Mouse (Mus musculus) A20 (cell line): Measurements from ENCODE around the gene Klhl42.

Source experiments
- DNase-seq: peaks from one replicate; pipeline ENCODE4 v3.0.0-alpha.2; 2011; ENCODE audit warnings: low read depth, low spot score

Klhl42 gene

DNA sequence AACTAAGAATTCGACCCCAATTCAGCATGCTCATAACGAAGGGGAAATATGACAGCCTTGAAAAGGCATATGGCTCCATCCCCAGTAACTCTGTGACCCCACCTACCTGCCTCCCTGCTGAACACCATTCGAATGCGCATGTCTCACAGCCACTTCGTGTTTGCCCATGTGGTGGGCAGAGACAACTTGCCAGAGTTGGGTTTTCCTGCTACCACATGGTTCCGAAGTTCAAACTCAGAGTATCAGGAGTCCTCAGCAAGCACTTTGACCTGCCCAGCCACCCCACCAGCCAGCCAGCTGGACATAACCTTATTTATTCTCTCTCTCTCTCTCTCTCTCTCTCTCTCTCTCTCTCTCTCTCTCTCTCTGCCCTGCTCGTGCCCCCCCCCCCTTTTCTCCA lies 3.4 kb upstream of the Klhl42 start:
- no peak for DNase-seq

DNA sequence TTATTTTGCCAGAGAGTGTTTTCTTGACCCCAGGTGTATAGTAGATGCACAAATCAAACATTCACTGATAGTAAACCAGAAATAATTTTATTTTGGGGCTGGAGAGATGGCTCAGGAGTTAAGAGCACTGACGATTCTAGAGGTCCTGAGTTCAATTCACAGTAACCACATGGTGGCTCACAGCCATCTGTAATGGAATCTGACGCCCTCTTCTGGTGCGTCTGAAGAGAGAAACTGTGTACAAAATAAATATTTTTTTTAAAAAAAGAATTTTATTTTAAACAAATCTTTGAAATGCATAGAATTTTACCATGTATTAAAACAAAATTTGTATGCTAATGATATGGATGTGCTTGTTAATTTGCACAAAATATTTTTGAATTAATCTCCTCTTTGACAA lies 2.7 kb upstream of the Klhl42 start:
- DNase-seq = no peak

DNA sequence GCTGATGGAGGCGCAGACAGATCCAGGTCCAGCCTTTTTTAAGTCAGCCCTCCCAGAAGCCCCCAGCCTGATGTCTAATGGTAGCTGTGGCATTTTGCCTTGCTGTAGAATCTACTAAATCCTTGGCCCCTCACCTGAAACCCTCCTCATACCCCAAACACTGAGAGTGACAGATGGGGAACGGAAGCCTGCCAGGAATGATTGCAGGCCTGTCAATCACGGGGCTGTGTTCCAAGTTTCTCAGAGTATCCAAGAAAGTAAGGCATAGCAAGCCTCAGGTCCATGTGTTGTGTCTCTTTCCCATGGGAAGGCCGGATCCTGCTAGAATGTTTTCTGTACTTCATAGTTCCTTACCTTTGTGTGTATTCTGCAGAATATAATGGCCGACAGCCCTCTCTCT lies 988 bp upstream of the Klhl42 start:
- DNase-seq = no peak

DNA sequence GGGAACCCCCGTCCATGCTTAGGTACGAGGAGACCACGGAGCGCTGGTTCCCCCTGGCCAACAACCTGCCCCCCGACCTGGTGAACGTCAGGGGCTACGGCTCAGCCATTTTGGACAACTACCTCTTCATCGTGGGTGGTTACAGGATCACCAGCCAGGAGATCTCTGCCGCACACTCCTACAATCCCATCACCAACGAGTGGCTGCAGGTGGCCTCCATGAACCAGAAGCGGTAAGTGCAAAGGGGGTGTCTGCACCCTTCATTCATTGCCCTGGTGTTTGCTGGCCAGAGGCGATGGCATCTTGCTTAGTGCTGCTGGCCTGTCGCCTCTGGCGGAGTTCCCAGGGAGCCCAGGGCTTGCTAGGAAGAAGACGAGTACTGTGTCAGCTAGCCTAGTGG lies 957 bp downstream of the Klhl42 start:
- no peak for DNase-seq

DNA sequence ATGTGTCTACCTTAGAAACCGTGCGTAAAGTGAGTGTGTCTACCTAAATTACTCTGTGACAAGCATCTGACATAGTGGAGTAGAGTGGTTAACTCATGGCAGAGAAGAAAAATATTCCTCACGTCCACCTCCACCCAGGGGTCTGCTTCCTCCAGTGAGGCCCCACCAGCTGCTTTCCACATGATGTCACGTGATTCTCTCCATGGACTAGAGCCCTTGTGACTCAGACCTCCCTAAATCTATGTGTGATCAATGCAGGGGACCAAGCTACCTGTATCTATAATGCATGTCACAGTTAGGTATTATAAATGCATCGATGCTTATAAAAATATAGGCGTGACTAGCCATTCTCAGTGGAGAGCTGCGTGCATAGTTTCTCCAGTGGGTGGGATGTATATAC lies 3.6 kb downstream of the Klhl42 start:
- no peak for DNase-seq

DNA sequence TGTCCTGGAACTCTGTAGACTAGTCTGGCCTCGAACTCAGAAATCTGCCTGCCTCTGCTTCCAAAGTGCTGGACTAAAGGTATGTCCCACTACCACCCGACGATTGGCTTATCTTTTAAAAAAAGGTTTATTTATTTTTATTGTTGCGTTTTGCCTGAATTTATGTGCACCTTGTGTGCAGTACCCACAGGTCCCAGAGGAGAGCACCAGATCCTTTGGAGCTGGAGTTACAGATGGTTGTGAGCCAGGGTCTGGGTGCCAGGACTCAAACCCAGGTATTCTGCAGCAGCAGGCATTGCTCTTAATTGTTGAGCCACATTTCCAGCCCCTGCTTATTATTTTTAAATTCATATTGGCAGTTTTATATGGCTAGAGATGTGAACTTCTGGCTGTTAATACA lies 4.9 kb downstream of the Klhl42 start:
- peak; percentile 53 for DNase-seq

DNA sequence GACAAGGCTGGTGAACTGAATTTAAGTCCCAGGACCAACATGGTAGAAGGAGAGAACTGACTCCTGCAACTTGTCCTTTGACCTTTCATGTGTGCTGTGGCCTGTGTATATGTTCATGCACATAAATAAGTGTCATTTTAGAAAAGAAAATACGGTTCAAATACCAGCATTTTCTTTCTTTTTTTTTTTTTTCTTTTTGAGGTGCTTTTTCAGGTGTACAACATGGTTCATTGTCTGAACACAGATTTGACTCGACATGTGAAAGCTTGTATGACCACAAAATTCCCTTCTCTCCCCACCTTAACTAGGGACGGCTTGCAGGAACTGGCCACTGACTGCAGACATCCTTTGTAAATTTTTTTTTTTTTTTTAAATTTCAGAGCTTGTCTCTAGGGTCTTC lies 5.8 kb downstream of the Klhl42 start:
- DNase-seq = no peak

DNA sequence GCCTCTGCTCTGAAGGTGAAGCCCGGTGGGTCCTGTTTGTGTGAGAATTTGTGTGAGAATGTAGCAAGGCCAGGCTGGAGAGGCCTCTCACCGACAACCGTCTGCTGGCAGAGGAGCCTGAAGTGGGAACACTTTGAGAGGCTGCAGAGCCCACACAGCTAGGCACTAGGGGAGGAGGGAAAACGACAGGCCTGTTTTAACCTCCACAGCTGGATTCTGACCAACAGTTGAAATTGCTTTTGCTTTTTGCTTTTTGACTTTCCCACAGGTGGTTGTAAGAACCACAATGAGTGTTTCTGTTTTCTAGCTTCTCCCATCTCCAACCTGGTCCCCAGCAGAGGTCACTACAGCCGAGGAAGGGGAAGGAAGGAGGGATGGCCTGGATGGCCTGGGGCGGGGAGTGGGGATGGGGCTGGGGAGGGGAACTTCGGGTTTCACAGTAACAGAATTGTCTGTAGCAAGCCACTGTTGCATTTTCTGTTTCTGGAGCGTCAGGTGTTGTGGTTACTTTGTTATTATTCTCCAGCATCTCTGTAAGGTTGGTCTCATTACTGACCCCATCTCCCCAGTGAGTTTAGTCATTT lies 6.3 kb downstream of the Klhl42 start:
- DNase-seq = peak; percentile 74

DNA sequence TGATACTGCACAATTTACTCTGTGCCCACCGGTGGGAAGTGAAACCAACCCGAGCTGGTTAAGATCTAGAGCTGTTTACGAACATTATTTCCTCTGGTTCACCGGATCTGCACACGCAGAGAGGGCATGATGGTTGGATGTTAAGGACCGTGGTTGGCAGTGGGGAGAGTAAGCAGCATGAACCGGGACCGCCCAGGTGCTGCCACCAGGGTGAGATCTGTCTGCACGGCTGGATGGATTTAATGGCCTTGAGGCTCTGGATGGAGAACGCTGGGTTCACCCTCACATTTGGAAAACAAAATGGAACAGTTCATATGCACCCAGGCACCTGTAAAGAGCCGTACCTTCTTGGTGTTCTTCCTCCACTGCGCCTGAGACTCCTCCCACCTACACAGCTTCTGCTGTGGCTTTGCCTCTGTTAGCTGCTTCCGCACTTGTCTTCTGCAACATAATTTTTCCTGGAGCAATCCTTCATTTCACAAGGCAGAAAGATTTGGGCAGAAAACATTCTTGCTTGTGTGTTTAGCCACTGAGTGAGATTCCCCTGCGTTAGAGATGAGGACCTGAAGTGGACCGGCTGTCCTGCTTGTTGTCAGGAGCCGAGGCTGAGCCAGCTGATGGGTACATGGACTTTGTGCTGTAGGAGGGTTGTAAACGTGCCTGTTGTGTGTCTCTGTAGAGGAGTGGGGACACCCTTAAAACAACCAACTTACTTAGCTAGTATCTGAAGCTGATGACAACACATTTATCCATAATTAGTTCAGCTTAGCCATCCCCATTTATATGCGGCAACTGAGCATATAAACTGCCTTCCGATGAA lies 8.5 kb downstream of the Klhl42 start:
- DNase-seq = peak; percentile 90

DNA sequence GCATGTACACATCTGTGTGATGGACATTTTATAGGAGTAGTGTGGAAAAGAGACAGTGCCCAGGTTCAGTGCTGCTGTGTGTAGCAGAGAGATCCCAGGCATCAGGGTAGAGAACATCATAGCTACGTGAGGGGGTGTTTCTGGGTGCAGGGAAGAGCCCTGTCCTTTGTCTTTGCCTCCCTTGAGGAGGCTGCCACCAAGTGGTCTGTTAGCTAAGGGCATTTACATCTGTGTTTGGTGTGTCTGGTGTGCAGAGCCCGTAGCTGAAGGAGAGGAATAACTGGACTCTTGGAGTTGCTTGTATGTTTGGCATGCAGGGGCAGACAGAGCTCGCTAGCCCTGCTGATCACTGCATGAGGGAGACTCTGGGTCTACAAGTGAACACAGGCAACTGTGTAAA lies 11.1 kb downstream of the Klhl42 start:
- DNase-seq = no peak

DNA sequence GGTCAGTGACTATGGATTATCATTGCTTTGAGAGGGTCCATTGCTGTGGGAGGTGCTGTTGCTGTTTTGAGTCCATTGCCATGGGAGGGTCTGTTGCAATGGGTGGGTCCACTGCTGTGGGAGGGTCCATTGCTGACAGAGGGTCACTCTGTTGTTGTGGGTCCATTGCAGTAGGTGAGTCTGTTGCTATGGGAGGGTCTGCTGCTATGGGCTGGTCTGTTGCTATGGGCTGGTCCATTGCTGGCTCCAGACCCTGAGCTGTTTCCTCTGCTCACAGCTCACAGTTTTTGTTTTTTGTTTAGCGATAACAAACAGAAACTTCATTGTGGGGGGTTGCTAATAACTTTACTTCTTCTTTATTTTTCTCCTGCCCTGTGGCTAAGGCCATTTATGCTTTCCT lies 14.3 kb downstream of the Klhl42 start:
- DNase-seq = no peak

DNA sequence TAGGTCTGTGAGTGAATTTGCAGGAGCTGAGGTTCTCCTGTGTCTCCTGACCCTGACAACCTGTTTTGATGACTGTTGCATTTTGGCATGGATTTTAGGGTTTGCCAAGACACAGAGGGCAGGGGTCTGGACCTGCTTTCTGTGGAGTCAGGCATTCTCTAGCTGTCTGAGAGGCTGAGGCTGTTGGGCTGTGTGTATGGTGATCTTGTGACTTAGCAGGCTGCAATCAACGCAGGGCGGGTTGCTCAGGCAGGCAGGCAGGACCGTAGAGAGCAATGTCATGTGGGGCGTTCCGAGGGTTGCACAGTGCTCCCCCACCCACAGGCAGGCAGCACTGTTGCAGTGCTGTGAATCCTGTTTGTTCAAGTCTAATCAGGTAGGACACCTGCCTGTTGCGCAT lies 15.5 kb downstream of the Klhl42 start:
- no peak for DNase-seq

DNA sequence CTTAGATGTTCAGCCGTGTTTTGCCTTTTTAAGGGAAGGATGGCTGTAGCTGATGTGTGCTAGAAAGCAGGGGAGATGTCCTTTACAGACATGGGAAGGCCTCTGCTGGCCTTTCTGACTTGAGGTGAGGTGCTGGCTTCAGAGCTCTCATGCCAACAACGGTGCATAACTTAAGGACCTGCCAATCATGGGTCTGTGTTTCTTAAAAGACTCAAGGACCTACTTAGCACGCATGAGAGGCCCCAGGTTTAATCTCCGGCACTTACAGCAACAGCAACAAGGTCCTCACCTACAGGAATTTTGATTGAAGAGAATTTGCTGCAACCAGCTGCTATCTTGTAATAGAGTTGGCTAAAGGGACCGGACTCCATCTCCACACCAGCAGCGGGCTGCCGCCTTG lies 18.1 kb downstream of the Klhl42 start:
- DNase-seq = no peak

DNA sequence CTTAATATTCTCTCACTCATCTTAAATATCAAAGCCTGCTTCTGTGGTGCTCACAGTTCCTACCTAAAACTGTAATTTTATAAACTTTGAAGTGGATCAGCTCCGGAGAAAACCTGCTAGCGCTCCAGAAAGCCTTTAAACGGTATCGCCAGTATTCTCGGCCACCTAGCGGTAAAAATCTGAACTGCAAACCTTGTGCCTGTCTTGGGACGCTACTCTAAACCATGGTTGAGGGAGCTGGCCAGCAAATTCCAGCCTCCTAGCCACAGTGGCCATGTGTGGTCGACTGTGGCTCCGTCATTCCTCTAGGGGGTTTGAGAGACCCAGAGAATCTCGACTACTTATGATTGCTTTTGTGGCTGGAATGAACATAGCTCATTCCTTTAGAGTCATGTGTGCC lies 25.4 kb downstream of the Klhl42 start:
- peak; percentile 76 for DNase-seq

DNA sequence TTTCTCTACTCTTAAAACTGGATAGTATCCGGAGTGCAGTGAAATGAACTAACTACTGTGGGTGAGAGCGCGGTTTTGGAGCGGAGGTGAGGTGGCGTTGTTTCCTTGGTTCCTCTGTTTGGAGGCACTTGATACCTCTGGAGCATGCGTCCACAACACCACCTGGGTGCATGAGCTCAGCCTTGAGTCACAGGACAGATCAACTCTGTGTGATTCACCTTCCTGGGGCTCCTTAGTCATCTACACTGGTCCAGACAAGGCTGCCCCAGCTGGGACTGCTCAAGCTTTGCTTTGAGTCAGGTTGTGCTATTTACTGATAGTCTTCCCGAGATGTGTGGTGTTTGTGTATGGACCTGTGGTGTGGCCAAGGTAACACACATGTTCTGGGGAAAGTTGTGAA lies 26.6 kb downstream of the Klhl42 start:
- no peak for DNase-seq

DNA sequence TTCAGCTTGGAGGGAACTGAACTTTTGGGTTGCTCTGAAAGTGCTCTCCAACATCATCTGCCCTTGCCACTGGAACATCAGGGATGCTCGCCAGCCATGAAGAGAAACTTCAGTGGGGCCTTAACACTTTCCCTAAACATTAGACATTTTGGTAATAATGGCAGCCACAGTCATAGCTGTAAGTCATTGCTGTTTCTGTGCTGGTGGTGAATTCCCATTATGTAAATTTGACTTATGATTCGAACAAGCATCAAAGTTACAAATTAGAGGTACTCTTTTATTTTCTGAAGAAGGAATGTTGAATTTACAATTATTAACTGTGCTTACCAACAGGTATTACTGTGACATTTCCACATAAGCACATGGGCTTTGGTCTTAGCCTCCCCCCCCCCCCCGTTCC lies 27.0 kb downstream of the Klhl42 start:
- DNase-seq = no peak

DNA sequence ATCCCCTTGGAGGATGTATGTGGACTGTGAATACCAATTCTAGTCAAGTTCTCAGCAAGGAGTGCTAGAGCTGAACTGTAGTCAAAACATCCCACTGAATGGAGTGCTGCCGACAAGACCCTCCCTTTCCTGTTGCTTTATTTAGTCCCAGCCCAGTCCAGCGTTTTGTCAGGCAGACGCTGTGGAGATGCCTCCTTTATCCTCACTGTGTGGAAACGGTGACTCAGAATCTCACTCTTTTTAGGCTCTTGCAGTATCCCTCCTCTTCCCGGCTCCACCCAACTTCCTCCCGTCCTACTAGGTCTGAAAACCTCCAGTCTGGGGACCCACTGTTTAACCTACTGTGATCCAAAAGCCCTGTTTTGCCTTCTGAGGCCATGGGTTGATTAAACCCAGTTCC lies 30.1 kb downstream of the Klhl42 start:
- no peak for DNase-seq

DNA sequence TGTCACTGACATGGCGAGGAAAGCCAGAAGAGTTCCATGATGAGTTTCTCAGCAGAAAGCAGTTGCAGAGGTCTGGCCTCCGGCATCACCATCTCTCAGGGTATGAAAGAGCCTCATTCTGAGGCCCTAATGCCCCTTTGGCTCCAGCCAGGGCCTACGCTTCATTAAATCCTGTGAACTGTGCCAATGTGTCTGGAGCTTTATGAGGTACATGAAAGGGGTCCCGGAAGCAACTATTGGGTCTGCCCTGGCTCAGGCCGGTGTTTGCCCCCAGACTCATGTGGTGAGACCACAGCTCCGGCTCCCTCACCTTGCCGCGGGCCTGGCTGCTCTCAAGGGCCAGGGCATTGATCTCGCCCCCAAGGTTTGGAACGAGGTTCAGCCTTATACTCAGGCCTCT lies 36.1 kb downstream of the Klhl42 start:
- DNase-seq = no peak

DNA sequence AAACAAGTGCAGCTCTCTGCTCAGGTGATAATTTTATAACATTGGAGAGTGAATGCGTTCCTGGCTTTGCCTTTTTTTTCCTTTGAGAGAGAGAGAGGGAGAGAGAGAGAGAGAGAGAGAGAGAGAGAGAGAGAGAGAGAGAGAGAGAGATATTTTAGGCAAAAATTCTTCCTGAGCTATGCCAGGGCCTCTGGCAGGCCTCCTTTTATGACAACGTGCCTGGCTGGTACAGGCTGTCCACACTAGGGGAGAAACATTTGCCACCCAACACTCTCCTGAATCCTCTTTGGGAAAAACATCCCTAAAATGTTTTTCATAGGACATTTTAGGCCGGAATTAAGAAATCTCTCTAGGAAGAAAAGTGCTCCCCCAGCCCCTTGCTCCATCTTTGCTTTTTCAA lies 47.1 kb downstream of the Klhl42 start:
- no peak for DNase-seq

DNA sequence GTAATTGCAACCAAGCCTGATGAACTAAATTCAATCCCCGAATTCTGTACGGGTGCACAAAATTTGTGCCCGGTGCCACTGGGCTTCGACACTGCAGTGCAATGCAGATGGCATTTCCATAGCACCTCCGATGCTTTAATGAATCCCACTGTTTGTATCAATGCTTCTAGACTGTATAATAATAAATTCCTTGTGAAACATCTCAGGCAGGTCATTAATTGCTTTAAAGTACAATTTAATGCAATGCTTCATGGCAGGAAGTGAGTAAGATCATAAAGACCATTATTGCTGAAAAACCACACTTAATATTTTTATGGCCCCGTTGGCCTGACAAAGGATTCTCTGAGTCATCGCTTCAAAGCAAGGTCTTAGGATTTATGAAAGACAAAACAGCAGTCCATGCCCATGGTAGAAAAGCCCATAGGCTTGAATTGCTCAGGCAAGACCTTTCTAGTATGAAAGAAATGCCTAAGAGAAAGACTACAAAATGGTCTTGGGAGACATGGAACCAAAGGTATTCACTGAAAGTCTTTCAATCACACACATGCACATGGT lies 49.5 kb downstream of the Klhl42 start:
- DNase-seq = no peak

DNA sequence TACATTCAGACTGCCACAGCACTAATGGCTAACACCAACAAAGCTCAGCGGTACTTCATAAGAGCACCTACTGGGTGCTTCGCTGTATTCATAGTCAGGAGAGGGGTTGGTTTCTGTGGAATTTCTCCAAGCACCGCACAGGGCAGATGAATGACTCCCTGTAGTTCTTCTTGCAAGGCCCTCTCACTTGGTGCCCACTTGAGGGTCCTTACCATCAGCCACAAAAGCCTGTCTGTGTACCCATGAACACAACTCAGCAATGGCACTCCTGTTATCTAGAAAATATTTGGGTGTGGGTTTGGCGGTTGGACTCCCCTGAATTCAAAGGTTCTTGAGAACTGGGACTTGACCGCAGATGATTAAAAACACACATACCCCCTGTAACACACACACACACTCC lies 53.5 kb downstream of the Klhl42 start:
- DNase-seq = no peak

DNA sequence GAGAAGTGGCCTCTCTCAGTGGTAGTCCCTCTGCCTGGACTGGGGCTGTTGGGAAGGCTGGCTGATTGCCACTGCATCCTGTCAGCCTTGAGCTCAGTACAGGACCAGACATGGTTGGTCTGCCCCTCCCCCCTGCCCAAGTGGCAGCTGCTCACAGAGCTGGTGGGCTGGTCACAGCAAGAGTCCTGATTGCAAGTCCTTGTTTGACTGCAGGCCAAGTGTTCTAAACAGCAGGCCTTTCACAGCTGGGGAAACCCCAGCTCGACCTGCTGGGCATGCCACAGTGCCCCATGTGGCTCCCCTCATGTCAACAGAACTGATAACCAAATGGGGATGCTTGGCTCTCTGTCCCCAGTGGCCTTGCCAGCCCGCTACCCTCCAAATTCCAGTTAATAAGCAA lies 54.1 kb downstream of the Klhl42 start:
- DNase-seq = no peak

DNA sequence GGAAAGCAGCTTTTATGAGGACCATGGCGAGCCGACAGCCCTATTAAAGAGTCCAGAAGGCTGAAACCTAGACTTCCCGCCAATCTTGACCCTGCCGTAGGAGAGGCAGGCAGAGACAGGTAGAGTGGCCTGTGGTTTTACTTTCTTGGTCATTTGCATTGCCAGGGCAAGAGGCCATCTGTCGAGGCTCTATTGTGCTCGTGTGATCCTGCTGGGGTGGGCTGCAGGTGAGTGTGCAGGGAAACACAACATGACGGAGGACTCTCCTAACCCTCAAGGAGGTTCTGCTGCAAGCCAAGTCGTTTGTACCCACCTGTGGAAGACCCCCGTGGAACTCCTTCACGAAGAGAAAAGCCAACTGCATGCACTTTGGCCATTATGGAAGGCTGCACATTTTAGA lies 54.6 kb downstream of the Klhl42 start:
- DNase-seq = no peak
